Mouse (Mus musculus): ENCODE measurements at regions not wholly inside any gene's neighbourhood (a gene's known extent, or its start where the extent isn't known, plus 50 kb on each side); places are given as distances from the start of the nearest gene placed in this dataset.
A peak's percentile ranks its signal among the peaks of the same experiment; 100 is the strongest.

GRCm38 (mm10) chr2:73987441-73988105 is 76.4 kb upstream of the Atp5g3 start:
- no peak for DNase-seq

GRCm38 (mm10) chr2:73985911-73986250 is 74.8 kb upstream of the Atp5g3 start:
- DNase-seq: no peak

GRCm38 (mm10) chr2:73985238-73985910 is 74.2 kb upstream of the Atp5g3 start:
- DNase-seq: no peak

DNA sequence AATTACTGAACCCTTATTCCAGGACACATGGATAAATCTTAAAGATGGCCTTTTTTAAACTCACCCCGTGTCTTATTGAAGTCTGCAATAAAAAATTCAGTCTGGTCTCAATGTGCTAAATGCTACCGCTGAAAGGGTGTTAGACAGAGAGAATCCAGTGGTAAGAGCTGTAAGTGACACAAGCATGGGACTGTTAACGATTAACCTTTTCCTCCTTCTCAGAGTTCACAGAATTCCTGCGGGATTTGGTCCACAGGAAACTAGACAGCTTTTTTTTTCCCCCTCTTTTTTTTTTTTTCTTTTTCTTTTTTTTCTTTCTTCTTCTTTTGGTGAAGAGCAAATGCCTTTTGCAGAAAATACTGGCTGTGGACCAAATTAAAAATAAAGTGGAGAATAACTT is 72.0 kb upstream of the Atp5g3 start:
- DNase-seq: no peak

GRCm38 (mm10) chr2:73978072-73978471 is 66.9 kb upstream of the Atp5g3 start:
- no peak for DNase-seq

GRCm38 (mm10) chr2:73973774-73974173 is 62.6 kb upstream of the Atp5g3 start:
- DNase-seq: no peak

DNA sequence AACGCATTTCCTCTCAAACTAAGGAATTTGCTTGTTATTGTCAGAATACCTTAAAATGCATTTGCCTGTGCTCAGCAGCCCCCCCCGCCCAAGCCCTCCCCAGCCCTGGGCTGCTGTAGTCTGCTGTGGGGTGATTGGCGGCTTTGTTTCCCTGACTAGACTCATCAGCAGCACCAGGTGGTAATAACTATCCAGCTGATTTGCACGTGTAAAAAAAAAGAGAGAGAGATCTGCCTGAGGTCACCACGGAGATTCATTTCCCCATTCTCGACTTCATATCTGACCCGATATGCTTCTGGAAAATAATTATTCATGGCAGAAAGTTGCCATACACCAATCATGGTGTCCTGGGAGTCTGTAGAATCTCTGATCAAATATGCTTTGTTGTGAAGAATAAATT is 56.5 kb upstream of the Atp5g3 start:
- DNase-seq: no peak

DNA sequence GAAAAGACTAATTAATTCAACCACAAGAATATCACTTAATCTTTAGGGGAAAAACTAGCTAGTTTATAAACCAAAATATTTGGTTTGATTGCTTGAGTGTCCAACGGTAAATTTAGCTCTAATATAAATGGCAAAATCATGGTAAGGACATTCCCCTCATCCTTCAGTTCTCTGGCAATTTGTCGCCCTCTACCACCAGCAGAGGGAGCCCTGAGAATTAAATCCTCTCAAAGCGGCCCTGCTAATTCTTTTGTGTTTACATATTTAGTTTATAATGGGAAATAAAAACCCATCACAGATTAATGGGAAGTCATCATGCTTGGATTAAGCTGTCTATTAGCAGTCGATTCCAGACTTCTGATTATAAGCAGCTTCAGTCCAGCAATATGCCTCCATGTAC is 54.5 kb upstream of the Atp5g3 start:
- DNase-seq: peak; percentile 36

Measured in adrenal gland, postnatal 25 days (tissue).